Mouse (Mus musculus): Measurements from ENCODE around the gene Cdhr3. TPM values are rescaled to one million over a fixed set of nuclear protein-coding genes. Genes with fewer than 3 reads are reported as not detected.
"Not testable (repeated sequence)": the region's sequence is repeated elsewhere in the genome, so short reads cannot be mapped to it uniquely, and the experiment has no call there.

The Cdhr3 gene
- polyA plus RNA-seq, 1 experiment from 2014 or later = 0.28 TPM

GRCm38 (mm10) chr12:33009206-33009966 lies 83.3 kb downstream of the Cdhr3 start:
- Histone ChIP-seq H3K27me3 (ENCODE audit: control insufficient read depth, insufficient read depth, low read length) (no peaks in the 10 kb centered on the region), H3K36me3 (ENCODE audit: control insufficient read depth, insufficient read depth) (no peaks in the 10 kb centered on the region), H3K27ac (ENCODE audit: low read length) (no peak overlapping the region), H3K4me1 (ENCODE audit: control insufficient read depth, insufficient read depth, low read length) (peaks cover 6% of the 10 kb centered on the region), H3K4me3 (ENCODE audit: low read length) (no peak overlapping the region), H3K9ac (ENCODE audit: low read length) (no peak overlapping the region), H3K4me2 (ENCODE audit: low read depth, low read length) (no peak overlapping the region), H3K9me3 (replicated peaks; ENCODE audit: control insufficient read depth, low read length) (no peaks in the 10 kb centered on the region)
- 0 out of 2 replicates have a peak, but pooled peaks have one; percentile 6 for ATAC-seq (replicated peaks; ENCODE audit: extremely low read depth, insufficient read depth, low FRiP score)
- WGBS = 86% methylated on average over 6 of the region's 6 CpGs

GRCm38 (mm10) chr12:33008305-33009110 lies 84.2 kb downstream of the Cdhr3 start:
- Histone ChIP-seq H3K9me3 (replicated peaks; ENCODE audit: control insufficient read depth, low read length) (no peaks in the 10 kb centered on the region), H3K27ac (ENCODE audit: low read length) (no peak overlapping the region), H3K4me2 (ENCODE audit: low read depth, low read length) (no peak overlapping the region), H3K36me3 (ENCODE audit: control insufficient read depth, insufficient read depth) (no peaks in the 10 kb centered on the region), H3K4me3 (ENCODE audit: low read length) (no peak overlapping the region), H3K4me1 (ENCODE audit: control insufficient read depth, insufficient read depth, low read length) (peaks cover 6% of the 10 kb centered on the region), H3K9ac (ENCODE audit: low read length) (0 out of 2 replicates have a peak overlapping the region, but pooled peaks have one; percentile 29), H3K27me3 (ENCODE audit: control insufficient read depth, insufficient read depth, low read length) (no peaks in the 10 kb centered on the region)
- 57% methylated on average over 7 of the region's 7 CpGs for WGBS
- ATAC-seq (replicated peaks; ENCODE audit: extremely low read depth, insufficient read depth, low FRiP score) = no peak

- H3K4me3 ChIP-seq (ENCODE audit: low read length) = no peak overlapping the region
- H3K27me3 ChIP-seq (ENCODE audit: control insufficient read depth, insufficient read depth, low read length) = no peaks in the 10 kb centered on the region
- no peak overlapping the region for H3K4me2 ChIP-seq (ENCODE audit: low read depth, low read length)
- no peaks in the 10 kb centered on the region for H3K9me3 ChIP-seq (replicated peaks; ENCODE audit: control insufficient read depth, low read length)
- WGBS = 84% methylated on average over 2 of the region's 2 CpGs
- no peak overlapping the region for H3K9ac ChIP-seq (ENCODE audit: low read length)
- peaks cover 6% of the 10 kb centered on the region for H3K4me1 ChIP-seq (ENCODE audit: control insufficient read depth, insufficient read depth, low read length)
- no peaks in the 10 kb centered on the region for H3K36me3 ChIP-seq (ENCODE audit: control insufficient read depth, insufficient read depth)
- H3K27ac ChIP-seq (ENCODE audit: low read length) = no peak overlapping the region
- ATAC-seq (replicated peaks; ENCODE audit: extremely low read depth, insufficient read depth, low FRiP score) = no peak
Measured at GRCm38 (mm10) chr12:33007176-33007575, 85.5 kb downstream of the Cdhr3 start.

DNA sequence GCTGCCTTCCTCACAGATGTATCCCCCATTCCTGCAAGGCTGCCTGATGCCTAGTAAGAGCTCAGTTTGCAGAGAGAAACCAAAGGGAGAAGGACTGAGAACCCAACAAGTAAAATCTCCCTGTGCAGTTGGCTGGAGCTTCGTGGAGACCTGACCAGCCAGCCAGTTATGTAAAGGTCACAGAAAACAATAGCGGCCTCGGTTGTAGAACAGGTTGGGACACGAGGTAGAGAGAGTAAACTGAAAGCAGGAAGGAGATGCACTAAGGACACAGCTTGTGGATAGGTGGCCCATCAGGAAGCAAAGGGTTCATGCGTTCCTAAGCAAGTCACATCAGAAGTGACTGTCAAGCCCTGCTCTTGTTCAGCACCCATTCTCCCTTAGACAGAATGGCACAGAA lies 86.8 kb downstream of the Cdhr3 start:
- WGBS = 80% methylated on average over 5 of the region's 5 CpGs
- Histone ChIP-seq H3K9me3 (replicated peaks; ENCODE audit: control insufficient read depth, low read length) (no peaks in the 10 kb centered on the region), H3K27ac (ENCODE audit: low read length) (no peak overlapping the region), H3K27me3 (ENCODE audit: control insufficient read depth, insufficient read depth, low read length) (no peaks in the 10 kb centered on the region), H3K4me3 (ENCODE audit: low read length) (no peak overlapping the region), H3K4me1 (ENCODE audit: control insufficient read depth, insufficient read depth, low read length) (peaks cover 6% of the 10 kb centered on the region), H3K36me3 (ENCODE audit: control insufficient read depth, insufficient read depth) (no peaks in the 10 kb centered on the region), H3K4me2 (ENCODE audit: low read depth, low read length) (no peak overlapping the region), H3K9ac (ENCODE audit: low read length) (no peak overlapping the region)
- ATAC-seq (replicated peaks; ENCODE audit: extremely low read depth, insufficient read depth, low FRiP score) = no peak

DNA sequence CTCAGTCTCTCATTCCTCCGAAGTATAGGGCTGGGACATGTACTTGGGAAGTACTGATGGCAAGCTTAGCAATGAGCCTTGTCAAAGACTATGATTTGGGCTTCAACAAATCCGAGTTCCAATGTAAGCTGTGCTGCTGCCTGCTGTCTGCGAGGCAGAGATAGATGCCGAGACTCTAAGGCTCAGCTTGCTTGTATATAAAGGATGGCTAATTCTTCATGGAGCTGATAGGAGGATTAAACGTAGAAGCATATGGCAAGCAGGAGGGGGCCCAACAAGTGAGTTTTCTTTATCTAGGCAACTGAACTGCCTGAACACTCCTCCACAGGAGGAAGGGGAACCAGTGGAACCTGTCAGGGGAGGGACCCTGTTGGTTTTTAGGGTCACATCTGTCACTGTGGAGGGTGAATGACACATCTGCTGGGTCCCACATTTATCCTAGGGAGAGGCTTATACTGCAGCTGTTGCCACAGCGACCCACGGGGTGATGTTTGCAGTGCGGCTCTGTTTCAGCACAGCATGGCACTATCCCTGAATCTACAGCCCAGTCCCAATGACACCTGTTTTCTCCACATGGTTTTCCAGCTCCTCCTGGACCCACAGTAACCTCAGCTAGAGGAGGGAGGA lies 89.2 kb downstream of the Cdhr3 start:
- no peak overlapping the region for H3K4me3 ChIP-seq (ENCODE audit: low read length)
- no peaks in the 10 kb centered on the region for H3K4me1 ChIP-seq (ENCODE audit: control insufficient read depth, insufficient read depth, low read length)
- 59% methylated on average over 8 of the region's 8 CpGs for WGBS
- no peaks in the 10 kb centered on the region for H3K9me3 ChIP-seq (replicated peaks; ENCODE audit: control insufficient read depth, low read length)
- H3K9ac ChIP-seq (ENCODE audit: low read length) = no peak overlapping the region
- ATAC-seq (replicated peaks; ENCODE audit: extremely low read depth, insufficient read depth, low FRiP score) = no peak
- no peak overlapping the region for H3K4me2 ChIP-seq (ENCODE audit: low read depth, low read length)
- no peaks in the 10 kb centered on the region for H3K36me3 ChIP-seq (ENCODE audit: control insufficient read depth, insufficient read depth)
- no peaks in the 10 kb centered on the region for H3K27me3 ChIP-seq (ENCODE audit: control insufficient read depth, insufficient read depth, low read length)
- no peak overlapping the region for H3K27ac ChIP-seq (ENCODE audit: low read length)

DNA sequence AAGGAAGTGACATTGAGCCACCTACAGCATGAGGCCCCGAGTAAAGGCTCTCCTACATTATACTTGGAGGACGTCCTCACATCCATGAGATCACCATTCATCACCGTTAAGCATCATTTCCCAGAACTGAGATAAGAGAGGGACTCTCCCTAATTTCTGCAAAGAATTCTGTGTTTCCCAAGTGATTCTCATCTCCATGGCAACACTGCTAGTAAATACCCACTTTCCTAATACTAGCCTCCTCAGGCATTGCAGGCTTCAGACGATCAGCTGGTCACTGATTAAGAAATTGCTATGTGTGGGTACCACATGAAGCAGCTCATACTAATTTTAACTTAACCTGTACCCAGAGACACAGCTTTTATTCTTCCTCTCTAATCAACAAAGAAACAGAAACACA lies 92.3 kb downstream of the Cdhr3 start:
- H3K27me3 ChIP-seq (ENCODE audit: control insufficient read depth, insufficient read depth, low read length) = no peaks in the 10 kb centered on the region
- WGBS = 50% methylated on average over 4 of the region's 4 CpGs
- no peak overlapping the region for H3K4me3 ChIP-seq (ENCODE audit: low read length)
- no peak overlapping the region for H3K27ac ChIP-seq (ENCODE audit: low read length)
- ATAC-seq (replicated peaks; ENCODE audit: extremely low read depth, insufficient read depth, low FRiP score) = no peak
- no peak overlapping the region for H3K9ac ChIP-seq (ENCODE audit: low read length)
- no peak overlapping the region for H3K4me2 ChIP-seq (ENCODE audit: low read depth, low read length)
- H3K4me1 ChIP-seq (ENCODE audit: control insufficient read depth, insufficient read depth, low read length) = peaks cover 6% of the 10 kb centered on the region
- no peaks in the 10 kb centered on the region for H3K36me3 ChIP-seq (ENCODE audit: control insufficient read depth, insufficient read depth)
- no peaks in the 10 kb centered on the region for H3K9me3 ChIP-seq (replicated peaks; ENCODE audit: control insufficient read depth, low read length)

GRCm38 (mm10) chr12:32999778-33000177 lies 92.9 kb downstream of the Cdhr3 start:
- not testable (repeated sequence) for ATAC-seq (replicated peaks; ENCODE audit: extremely low read depth, insufficient read depth, low FRiP score); H3K4me2 ChIP-seq (ENCODE audit: low read depth, low read length); H3K9me3 ChIP-seq (replicated peaks; ENCODE audit: control insufficient read depth, low read length); H3K4me3 ChIP-seq (ENCODE audit: low read length); H3K27ac ChIP-seq (ENCODE audit: low read length); H3K36me3 ChIP-seq (ENCODE audit: control insufficient read depth, insufficient read depth); H3K27me3 ChIP-seq (ENCODE audit: control insufficient read depth, insufficient read depth, low read length); H3K9ac ChIP-seq (ENCODE audit: low read length)
- H3K4me1 ChIP-seq (ENCODE audit: control insufficient read depth, insufficient read depth, low read length) = peaks cover 12% of the 10 kb centered on the region
- WGBS = 39% methylated on average over 3 of the region's 3 CpGs

DNA sequence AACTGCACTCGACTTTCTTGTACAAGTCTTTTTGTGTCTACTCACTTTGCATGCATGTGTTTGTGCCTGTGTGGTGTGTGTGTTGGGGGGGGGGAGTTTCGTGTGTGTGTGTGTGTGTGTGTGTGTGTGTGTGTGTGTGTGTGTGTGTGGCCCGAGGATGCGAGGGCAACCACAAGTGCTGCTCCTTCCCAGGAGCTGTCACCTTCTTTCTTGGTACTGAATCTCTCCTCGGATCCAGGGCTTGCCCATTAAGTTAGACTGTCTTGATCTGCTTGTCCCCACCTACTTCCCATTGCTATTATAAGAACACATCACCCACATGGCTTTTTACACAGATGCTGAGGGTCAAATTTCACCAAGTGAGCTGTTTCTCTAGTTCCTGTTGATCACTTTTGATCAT lies 93.9 kb downstream of the Cdhr3 start:
- H3K9me3 ChIP-seq (replicated peaks; ENCODE audit: control insufficient read depth, low read length) = no peaks in the 10 kb centered on the region
- peaks cover 15% of the 10 kb centered on the region for H3K4me1 ChIP-seq (ENCODE audit: control insufficient read depth, insufficient read depth, low read length)
- no peak overlapping the region for H3K4me2 ChIP-seq (ENCODE audit: low read depth, low read length)
- H3K4me3 ChIP-seq (ENCODE audit: low read length) = no peak overlapping the region
- 57% methylated on average over 5 of the region's 5 CpGs for WGBS
- no peak overlapping the region for H3K27ac ChIP-seq (ENCODE audit: low read length)
- no peaks in the 10 kb centered on the region for H3K36me3 ChIP-seq (ENCODE audit: control insufficient read depth, insufficient read depth)
- H3K27me3 ChIP-seq (ENCODE audit: control insufficient read depth, insufficient read depth, low read length) = no peaks in the 10 kb centered on the region
- no peak for ATAC-seq (replicated peaks; ENCODE audit: extremely low read depth, insufficient read depth, low FRiP score)
- H3K9ac ChIP-seq (ENCODE audit: low read length) = no peak overlapping the region
